Mouse (Mus musculus): Measurements from ENCODE around the gene Gm6904.

- TF ChIP-seq POLR2A (IDR thresholded peaks at IDR 0.05; ENCODE audit: extremely low read depth, insufficient read depth, low read length) (no peak), CTCF (IDR thresholded peaks at IDR 0.05; ENCODE audit: low read depth, low read length) (no peak)
These were observed 51.0 kb downstream of the Gm6904 start for GRCm38 (mm10) chr14:59209003-59209402.

Data from liver, adult 2 months (tissue).